Mouse (Mus musculus) adrenal gland, adult (tissue): Measurements from ENCODE around the gene Gm49450.

ENCODE experiments used
- DNase-seq, 2 experiments: peaks; one replicate each; pipeline ENCODE4 v3.0.0; 2022 to 2023; ENCODE audit warnings: low spot score in 1 of 2; ENCODE audit not compliant: inconsistent age in 2 of 2

The Gm49450 gene

GRCm38 (mm10) chr15:98893940-98894745, 59.2 kb downstream of the Gm49450 start, which contains the start of gene Rhebl1:
Gene Rhebl1 (minus strand): TSS chr15:98894540.
- peak; percentile 60 to 84 for DNase-seq

GRCm38 (mm10) chr15:98893036-98893435, 60.3 kb downstream of the Gm49450 start:
- DNase-seq, result no peak

GRCm38 (mm10) chr15:98891907-98892606, 61.3 kb downstream of the Gm49450 start:
- DNase-seq, result peak; percentile 73 to 91

- no peak for DNase-seq
Measured at GRCm38 (mm10) chr15:98891198-98891742, 62.1 kb downstream of the Gm49450 start.

GRCm38 (mm10) chr15:98887526-98887925, 65.8 kb downstream of the Gm49450 start:
- DNase-seq, result no peak

- DNase-seq, result no peak
Measured at GRCm38 (mm10) chr15:98886667-98887387, 66.5 kb downstream of the Gm49450 start.

GRCm38 (mm10) chr15:98884106-98884505, 69.2 kb downstream of the Gm49450 start:
- DNase-seq, result no peak

- DNase-seq, result peak in 1 of 2 experiments; percentile 74
Measured at GRCm38 (mm10) chr15:98883661-98884060, 69.7 kb downstream of the Gm49450 start.
